Mouse (Mus musculus) kidney, adult 18-20 months (tissue): Measurements from ENCODE around the gene Rcn1.

ENCODE experiments used
- DNase-seq: peaks from one replicate; pipeline ENCODE4 v3.0.0; 2021

Gene Rcn1

DNA sequence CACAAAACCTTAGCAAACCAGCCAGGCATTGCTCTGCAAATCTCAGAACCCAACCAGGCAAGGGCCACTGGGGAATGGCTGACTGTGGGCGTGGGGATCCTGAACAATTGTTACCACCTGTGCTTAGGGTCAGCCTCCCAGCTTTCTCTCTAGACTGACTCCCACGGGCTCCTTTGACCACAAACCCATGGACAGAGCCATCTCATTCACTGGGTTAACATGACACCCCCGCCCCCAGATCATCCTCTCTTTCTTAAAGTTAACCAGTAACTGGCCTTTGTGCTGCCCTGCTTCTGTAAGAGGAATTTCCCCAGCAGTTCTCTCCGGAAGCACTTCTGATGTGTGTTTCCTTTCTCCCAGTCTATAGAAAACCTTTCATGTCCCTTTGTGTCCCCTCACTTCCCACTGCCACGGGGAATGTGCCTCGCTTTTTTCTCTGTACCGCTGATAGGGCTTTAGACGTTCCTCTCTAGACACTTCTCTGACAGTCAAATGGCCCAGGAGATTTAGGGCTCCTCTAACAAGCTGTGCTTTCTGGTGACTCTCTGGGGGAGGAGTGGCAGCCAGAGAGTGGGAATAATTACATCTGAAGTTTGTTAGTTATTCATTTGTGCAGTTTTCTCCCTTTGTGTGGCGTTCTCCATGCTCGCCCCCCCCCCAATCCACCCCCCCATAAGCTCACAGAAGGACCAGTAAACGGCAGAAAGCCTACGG, 62.6 kb downstream of the Rcn1 start:
- DNase-seq, result no peak
